Mouse (Mus musculus): ENCODE results near the gene Socs4.

DNA sequence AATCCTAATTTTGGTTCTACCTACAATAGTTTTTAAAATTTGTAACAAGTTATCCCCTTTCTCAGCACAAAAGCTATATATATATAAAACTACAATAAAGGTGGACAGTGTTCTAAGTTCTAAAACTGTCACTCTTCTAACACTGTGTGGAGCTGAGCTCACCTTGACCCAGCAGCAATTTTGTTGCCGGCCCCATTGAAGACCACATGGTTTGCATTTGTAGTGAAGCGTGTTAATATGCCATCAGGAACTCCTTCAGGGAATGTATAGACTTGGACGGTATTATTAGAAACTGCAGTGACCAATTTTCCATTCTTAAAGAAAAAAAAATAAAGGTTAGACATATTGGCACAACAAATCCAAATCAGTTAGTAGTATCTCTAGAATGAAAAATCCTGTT lies 3.0 kb upstream of the Socs4 start:
- TF ChIP-seq GATA1 (IDR thresholded peaks at IDR 0.05; ENCODE audit: borderline replicate concordance, low read length), result no peak
- TF ChIP-seq FLI1 (IDR thresholded peaks at IDR 0.05; ENCODE audit: low read length), result no peak

All from megakaryocyte, embryonic 14.5 days (primary cell).